Mouse (Mus musculus): ENCODE data around the gene Fbxo40.

DNA sequence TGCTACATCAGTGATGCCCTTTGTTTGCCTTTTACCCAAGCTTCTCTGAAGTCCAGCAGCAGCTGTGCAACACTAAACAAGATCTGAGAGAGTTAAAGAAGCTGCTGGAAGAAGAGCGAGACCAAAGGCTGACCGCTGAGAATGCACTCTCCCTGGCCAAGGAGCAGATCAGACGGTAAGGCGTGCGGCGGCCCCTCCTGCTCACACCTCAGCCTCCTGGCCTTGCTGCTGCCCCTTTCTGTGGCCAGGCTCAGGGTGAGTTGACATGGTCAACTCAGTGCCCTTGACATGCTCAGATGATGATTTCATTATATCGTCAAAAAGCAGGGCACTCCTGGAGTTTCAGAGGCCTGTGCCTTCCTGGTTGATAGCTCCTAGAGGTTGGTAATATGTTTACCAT, 61.1 kb downstream of the Fbxo40 start:
- TF ChIP-seq POLR2AphosphoS2 (IDR thresholded peaks at IDR 0.05; ENCODE audit: low read depth, low read length) (no peak), CTCF (conservative IDR thresholded peaks at IDR 0.05 in 1 of 2, IDR thresholded peaks at IDR 0.05 in 1 of 2; ENCODE audit: low read depth in 2 of 2, low read length in 2 of 2) (no peak)
